Mouse (Mus musculus): ENCODE data around the gene Sh2d3c. TPM values are rescaled to one million over a fixed set of nuclear protein-coding genes. Genes with fewer than 3 reads are reported as not detected.

Sh2d3c gene
- total RNA-seq, 2 experiments from 2014 or later, result 4.2 to 8.4 TPM

GRCm38 (mm10) chr2:32791297-32791696 lies 70.4 kb downstream of the Sh2d3c start:
- peak; percentile 69 for DNase-seq

- no peak for DNase-seq
These were observed 75.0 kb downstream of the Sh2d3c start for GRCm38 (mm10) chr2:32795748-32796418.

- no peak for DNase-seq
These were observed 77.6 kb downstream of the Sh2d3c start for GRCm38 (mm10) chr2:32798251-32798962.

Small RNAs within 50 kb of the gene (microRNA-seq; reads per million reads assigned to microRNA genes)
- 0 reads per million in 2 experiments for gene Gm47291 (ENCODE audit: borderline replicate concordance in 2 of 2)
- 0 reads per million in 2 experiments for gene Mir2861 (ENCODE audit: borderline replicate concordance in 2 of 2)
- gene Mir3960 (ENCODE audit: borderline replicate concordance in 2 of 2), result 0 reads per million in 2 experiments
- gene Mir8093 (ENCODE audit: borderline replicate concordance in 2 of 2), result 0 reads per million in 2 experiments

Other genes starting within 250 kb of the Sh2d3c start
- 1 to 10 TPM; 2.4 to 2.9 TPM for gene Fam102a, start 185.7 kb upstream of the Sh2d3c start, total RNA-seq (2021)
- 10 to 100 TPM; 11.7 to 12.6 TPM for gene Dpm2, start 150.2 kb upstream of the Sh2d3c start, total RNA-seq (2021)
- gene Pip5kl1, start 146.3 kb upstream of the Sh2d3c start, total RNA-seq (2021), result not detected
- not detected for gene 9430097D07Rik, start 145.4 kb upstream of the Sh2d3c start, total RNA-seq (2021)
- gene St6galnac4, start 134.0 kb upstream of the Sh2d3c start, total RNA-seq (2021), result 10 to 100 TPM; 24.6 to 29.2 TPM
- 10 to 100 TPM; 37.3 to 42.6 TPM for gene St6galnac6, start 121.3 kb upstream of the Sh2d3c start, total RNA-seq (2021)
- gene Ak1, start 99.3 kb upstream of the Sh2d3c start, total RNA-seq (2021), result 1,000 to 10,000 TPM; 1,680 to 2,125 TPM
- 10 to 100 TPM; 28.0 to 30.7 TPM for gene Eng, start 74.5 kb upstream of the Sh2d3c start, total RNA-seq (2021)
- 1 to 10 TPM; 3.9 to 4.7 TPM for gene Fpgs, start 16.9 kb upstream of the Sh2d3c start, total RNA-seq (2021)
- 10 to 100 TPM; 17.2 to 20.0 TPM for gene Cdk9, start 8.0 kb upstream of the Sh2d3c start, total RNA-seq (2021)
- not detected for gene 6330409D20Rik, start 20.0 kb downstream of the Sh2d3c start, total RNA-seq (2021)
- 1 to 10 TPM; 4.9 to 5.7 TPM for gene Tor2a, start 36.2 kb downstream of the Sh2d3c start, total RNA-seq (2021)
- not detected for gene Ttc16, start 54.6 kb downstream of the Sh2d3c start, total RNA-seq (2021)
- gene Ptrh1, start 54.7 kb downstream of the Sh2d3c start, total RNA-seq (2021), result 1 to 10 TPM; 2.0 to 2.9 TPM
- not detected for gene Cfap157, start 63.4 kb downstream of the Sh2d3c start, total RNA-seq (2021)
- gene Stxbp1, start 126.2 kb downstream of the Sh2d3c start, total RNA-seq (2021), result 1 to 10 TPM; 2.7 to 3.8 TPM
- 10 to 100 TPM in 1 of 2 experiments, 1 to 10 TPM in 1; 8.1 to 12.4 TPM for gene Fam129b, start 155.1 kb downstream of the Sh2d3c start, total RNA-seq (2021)
- gene Rpl12, start 240.5 kb downstream of the Sh2d3c start, total RNA-seq (2021), result 10 to 100 TPM; 52.0 to 67.4 TPM
- 10 to 100 TPM; 10.4 to 13.5 TPM for gene Lrsam1, start 240.6 kb downstream of the Sh2d3c start, total RNA-seq (2021)